Mouse (Mus musculus) liver, embryonic 14.5 days (tissue): ENCODE measurements at regions not wholly inside any gene's neighbourhood (a gene's known extent, or its start where the extent isn't known, plus 50 kb on each side); places are given as distances from the start of the nearest gene placed in this dataset.

Experiments used
- ATAC-seq: fragments of 200-750 bp; cut with Nextera tagmentation; 2 replicates; pipeline ENCODE4 v1.8.0; 2017; ENCODE audit warnings: moderate number of reproducible peaks, mild to moderate bottlenecking, moderate library complexity; ENCODE audit not compliant: insufficient read depth
- DNase-seq, 3 experiments: peaks; one replicate each; pipeline ENCODE4 v3.0.0-alpha.2; 2012 to 2013; ENCODE audit warnings: low read depth in 3 of 3, low spot score in 3 of 3
- H3K27ac ChIP-seq: fragments of 300-500 bp; sonication (generic); 2 replicates; pipeline ENCODE4 v1.5.1; 2014; ENCODE audit warnings: moderate library complexity, mild to moderate bottlenecking, control low read depth, inconsistent platforms
- H3K27me3 ChIP-seq: fragments of 300-500 bp; sonication (generic); 2 replicates; pipeline ENCODE4 v1.6.1; 2014; ENCODE audit warnings: mild to moderate bottlenecking, low read length, moderate library complexity; ENCODE audit not compliant: control insufficient read depth, insufficient read depth
- H3K36me3 ChIP-seq: fragments of 300-500 bp; sonication (generic); replicated peaks from 2 replicates; pipeline ENCODE4 v1.6.1; 2014; ENCODE audit warnings: low read depth; ENCODE audit not compliant: control insufficient read depth, insufficient read depth
- H3K4me1 ChIP-seq, 2 experiments: fragments of 200-500 bp in 1 of 2; fragments of 300-500 bp in 1 of 2; sonication (generic) in 1 of 2; replicated peaks; 2 replicates each; pipeline ENCODE4 v1.6.1; 2012 to 2014; ENCODE audit warnings: antibody characterized with exemption in 1 of 2, inconsistent platforms in 1 of 2, low read length in 1 of 2; ENCODE audit not compliant: control insufficient read depth in 2 of 2, insufficient read depth in 2 of 2
- H3K4me2 ChIP-seq: fragments of 300-500 bp; sonication (generic); 2 replicates; pipeline ENCODE4 v1.6.1; 2014; ENCODE audit warnings: low read depth, mild to moderate bottlenecking, control low read depth, moderate library complexity
- H3K4me3 ChIP-seq, 2 experiments: fragments of 200-500 bp in 1 of 2; fragments of 300-500 bp in 1 of 2; sonication (generic) in 1 of 2; 2 replicates each; pipeline ENCODE4 v1.5.1; 2012 to 2014; ENCODE audit warnings: low read depth in 2 of 2, low read length in 2 of 2, mild to moderate bottlenecking in 2 of 2, control low read depth in 1 of 2, inconsistent platforms in 1 of 2, moderate library complexity in 1 of 2; ENCODE audit not compliant: insufficient read depth in 1 of 2
- H3K9ac ChIP-seq: fragments of 300-500 bp; sonication (generic); replicated peaks from 2 replicates; pipeline ENCODE4 v1.6.1; 2014; ENCODE audit warnings: mild to moderate bottlenecking, control low read depth, moderate library complexity
- H3K9me3 ChIP-seq: fragments of 300-500 bp; sonication (generic); 2 replicates; pipeline ENCODE4 v1.6.1; 2016; ENCODE audit warnings: low read length, mixed read lengths; ENCODE audit not compliant: control insufficient read depth
- CTCF ChIP-seq: IDR thresholded peaks from 2 replicates; pipeline ENCODE4 v1.5.1; 2016; ENCODE audit warnings: antibody characterized with exemption, low read depth, control low read depth
- EP300 ChIP-seq: IDR thresholded peaks from 2 replicates; pipeline ENCODE4 v1.6.1; 2016; ENCODE audit warnings: antibody characterized with exemption, low read depth
- WGBS: fragments of 180-500 bp; shearing (Covaris S2); extraction: QIAGEN DNeasy Blood & Tissue Kit; methylation state at CpG from one replicate; pipeline ENCODE4 v1.1.7; 2014; ENCODE audit not compliant: insufficient replicate concordance; 5-methylcytosine and 5-hydroxymethylcytosine counted together

DNA sequence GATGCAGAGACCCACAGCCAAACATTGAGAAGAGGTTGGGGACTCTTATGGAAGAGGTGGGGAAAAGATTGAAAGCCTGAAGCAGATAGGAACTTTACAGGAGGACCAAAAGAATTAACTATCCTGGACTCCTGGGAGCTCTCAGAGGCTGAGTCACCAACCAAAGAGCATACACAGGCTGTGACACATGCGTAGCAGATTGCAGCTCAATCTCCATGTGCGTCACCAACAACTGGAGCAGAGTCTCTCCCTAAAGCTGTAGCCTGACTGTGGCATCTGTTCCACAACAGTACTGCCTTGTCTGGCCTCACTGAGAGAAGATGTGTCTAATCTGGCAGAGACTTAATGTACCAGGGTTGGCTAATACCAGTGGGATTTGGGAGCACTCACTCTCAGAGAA lies 185.7 kb upstream of the Clec14a start:
- H3K27ac ChIP-seq, result no peak overlapping the region
- 68% methylated on average over 2 of the region's 2 CpGs for WGBS
- no peak for DNase-seq
- no peaks in the 10 kb centered on the region for H3K9me3 ChIP-seq
- no peaks in the 10 kb centered on the region for H3K4me1 ChIP-seq
- H3K36me3 ChIP-seq, result no peaks in the 10 kb centered on the region
- no peak overlapping the region for H3K4me3 ChIP-seq
- no peaks in the 10 kb centered on the region for H3K27me3 ChIP-seq
- ATAC-seq, result no peak
- no peak overlapping the region for H3K9ac ChIP-seq
- TF ChIP-seq EP300 (no peak), CTCF (no peak)
- no peak overlapping the region for H3K4me2 ChIP-seq

DNA sequence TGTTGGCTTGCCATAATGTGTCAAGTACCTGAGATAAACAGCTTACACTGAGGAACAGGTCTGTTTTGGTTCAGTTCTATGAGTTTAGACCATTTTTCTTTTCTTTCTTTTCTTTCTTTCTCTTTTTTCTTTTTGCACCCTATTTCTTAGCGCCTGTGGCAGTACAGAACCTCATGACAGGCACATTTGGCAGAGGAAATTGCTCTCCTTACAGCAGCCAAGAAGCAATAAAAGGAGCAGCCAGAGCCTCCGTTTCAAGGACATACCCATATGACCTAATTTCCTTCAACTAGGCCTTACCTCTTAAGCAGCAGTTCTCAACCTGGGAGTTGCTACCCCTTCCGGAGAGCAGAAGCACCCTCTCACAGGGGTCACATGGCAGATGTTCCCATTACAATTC lies 173.9 kb upstream of the Clec14a start:
- no peaks in the 10 kb centered on the region for H3K27me3 ChIP-seq
- H3K27ac ChIP-seq, result no peak overlapping the region
- WGBS, result 56% methylated on average over 3 of the region's 3 CpGs
- H3K36me3 ChIP-seq, result no peaks in the 10 kb centered on the region
- TF ChIP-seq CTCF, result no peak
- no peak for TF ChIP-seq EP300
- no peak overlapping the region for H3K4me2 ChIP-seq
- no peak overlapping the region for H3K4me3 ChIP-seq
- H3K9me3 ChIP-seq, result no peaks in the 10 kb centered on the region
- DNase-seq (no peak), ATAC-seq (no peak)
- H3K4me1 ChIP-seq, result no peaks in the 10 kb centered on the region
- H3K9ac ChIP-seq, result no peak overlapping the region

DNA sequence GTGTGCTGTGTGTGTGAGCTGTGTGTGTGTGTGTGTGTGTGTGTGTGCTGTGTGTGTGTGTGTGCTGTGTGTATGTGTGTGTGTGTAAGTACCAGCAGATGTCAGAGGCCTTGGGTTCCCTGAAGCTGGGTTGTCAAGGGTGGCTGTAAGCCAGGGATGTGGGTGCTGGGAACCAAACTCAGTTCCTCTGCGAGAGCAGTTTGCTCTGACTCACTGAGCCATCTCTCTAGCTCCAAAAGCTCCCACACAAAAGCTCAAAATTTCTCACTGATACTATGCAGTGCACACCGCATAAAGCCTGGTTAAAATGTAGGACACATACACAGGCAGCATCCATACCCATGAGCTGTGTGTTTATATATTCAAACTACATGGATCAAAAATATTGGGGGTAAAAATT lies 172.9 kb upstream of the Clec14a start:
- no peaks in the 10 kb centered on the region for H3K36me3 ChIP-seq
- H3K9me3 ChIP-seq, result no peaks in the 10 kb centered on the region
- no peak overlapping the region for H3K27ac ChIP-seq
- no peaks in the 10 kb centered on the region for H3K4me1 ChIP-seq
- no peak overlapping the region for H3K4me3 ChIP-seq
- H3K4me2 ChIP-seq, result no peak overlapping the region
- no peak for DNase-seq
- H3K9ac ChIP-seq, result no peak overlapping the region
- 69% methylated on average over 2 of the region's 2 CpGs for WGBS
- TF ChIP-seq EP300, result no peak
- TF ChIP-seq CTCF, result no peak
- ATAC-seq, result no peak
- no peaks in the 10 kb centered on the region for H3K27me3 ChIP-seq

DNA sequence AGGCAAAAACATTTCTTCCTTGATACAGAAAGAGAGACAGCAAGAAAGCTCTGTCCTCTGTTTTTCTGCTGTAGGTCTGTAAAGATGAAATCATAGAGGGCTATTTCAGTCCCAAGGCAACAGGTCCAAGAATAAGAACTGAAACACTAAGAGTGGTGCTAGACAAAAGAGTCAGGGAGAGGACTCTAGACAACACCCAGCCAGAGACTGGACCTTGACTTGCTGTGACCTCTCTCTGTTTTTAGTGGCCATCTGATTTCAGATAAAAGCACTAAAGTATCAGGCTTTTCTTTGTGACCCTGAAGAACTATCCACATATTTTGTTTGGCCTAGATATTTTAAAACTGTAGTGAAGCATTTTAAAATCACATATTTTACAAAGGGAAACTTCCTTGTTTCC lies 171.6 kb upstream of the Clec14a start:
- DNase-seq (no peak), ATAC-seq (no peak)
- Histone ChIP-seq H3K27ac (no peak overlapping the region), H3K4me3 (no peak overlapping the region), H3K4me2 (no peak overlapping the region), H3K27me3 (no peaks in the 10 kb centered on the region), H3K9ac (no peak overlapping the region), H3K4me1 (no peaks in the 10 kb centered on the region), H3K9me3 (no peaks in the 10 kb centered on the region), H3K36me3 (no peaks in the 10 kb centered on the region)
- TF ChIP-seq CTCF (no peak), EP300 (no peak)

DNA sequence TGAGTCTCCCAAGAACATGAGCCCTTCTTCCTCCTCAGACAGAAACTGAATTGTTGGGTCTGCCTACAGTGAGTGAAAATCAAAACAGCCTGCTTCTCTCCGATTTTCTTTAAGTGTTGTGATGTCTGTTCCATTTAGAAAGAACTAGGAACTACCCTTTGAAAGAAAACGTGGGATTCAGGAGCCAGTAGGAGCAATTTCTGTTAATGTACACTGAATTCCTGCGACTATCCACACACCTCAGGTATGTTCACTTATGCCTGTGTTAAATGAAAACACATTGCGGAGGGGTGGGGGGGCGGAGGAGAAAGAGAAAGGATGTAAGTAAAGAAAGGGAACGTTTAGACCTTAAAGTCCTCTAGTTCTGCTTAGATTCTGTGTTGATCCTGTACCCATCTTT lies 167.9 kb upstream of the Clec14a start:
- no peak overlapping the region for H3K9ac ChIP-seq
- H3K27me3 ChIP-seq, result no peaks in the 10 kb centered on the region
- DNase-seq (no peak), ATAC-seq (no peak)
- H3K9me3 ChIP-seq, result no peaks in the 10 kb centered on the region
- no peak overlapping the region for H3K27ac ChIP-seq
- TF ChIP-seq EP300 (no peak), CTCF (no peak)
- no peaks in the 10 kb centered on the region for H3K36me3 ChIP-seq
- no peak overlapping the region for H3K4me3 ChIP-seq
- H3K4me2 ChIP-seq, result no peak overlapping the region
- H3K4me1 ChIP-seq, result no peaks in the 10 kb centered on the region
- 50% methylated on average over 6 of the region's 6 CpGs for WGBS

DNA sequence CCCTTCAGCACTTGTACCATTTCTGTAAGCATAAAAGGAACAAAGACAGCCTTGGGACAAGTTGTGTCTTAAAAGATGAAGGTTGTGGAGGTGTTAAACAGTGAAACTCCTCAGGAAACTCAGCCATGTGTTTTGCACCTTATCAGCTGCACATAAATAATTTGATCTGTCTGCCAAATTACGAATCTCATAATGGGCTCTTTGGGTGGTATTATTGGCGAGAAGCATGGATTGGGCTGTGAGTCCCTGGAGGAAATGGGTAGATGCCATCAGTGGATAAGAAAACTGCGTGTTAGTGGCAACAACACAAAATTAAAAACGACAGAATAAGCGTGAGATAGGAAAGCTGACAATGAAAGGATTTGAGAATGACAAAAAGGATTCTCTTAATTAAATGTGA lies 165.4 kb upstream of the Clec14a start:
- ATAC-seq, result no peak
- 48% methylated on average over 5 of the region's 5 CpGs for WGBS

More for the DNA sequence above, 165.4 kb upstream of the Clec14a start:
- Histone ChIP-seq H3K27ac (no peak overlapping the region), H3K9me3 (no peaks in the 10 kb centered on the region), H3K9ac (no peak overlapping the region), H3K4me3 (no peak overlapping the region), H3K4me1 (no peaks in the 10 kb centered on the region), H3K27me3 (no peaks in the 10 kb centered on the region), H3K4me2 (no peak overlapping the region), H3K36me3 (no peaks in the 10 kb centered on the region)
- no peak for DNase-seq
- no peak for TF ChIP-seq CTCF
- TF ChIP-seq EP300, result no peak
